In the genomic region with DNA sequence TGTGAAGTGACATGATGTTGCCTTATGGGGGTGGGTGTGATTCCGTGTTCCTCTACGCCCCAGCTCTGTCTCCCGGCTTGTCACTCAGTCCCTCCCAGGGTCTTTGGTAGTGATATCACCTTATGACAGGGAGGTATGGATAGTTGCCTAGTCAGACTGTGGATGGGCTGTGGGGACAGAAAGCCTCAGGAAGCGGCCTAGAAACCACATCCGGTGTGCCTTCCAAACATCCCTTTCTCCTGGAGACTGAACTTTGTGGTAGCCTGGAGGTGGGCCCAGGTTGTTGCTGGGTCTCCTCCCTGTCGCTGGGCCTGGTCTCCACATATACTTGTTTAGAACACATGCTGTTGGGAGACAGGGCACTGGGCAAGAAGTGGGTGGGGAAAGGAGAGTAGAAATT, we compare ENCODE assay signal across 8 mouse cellular contexts. TPM values are rescaled to one million over a fixed set of nuclear protein-coding genes. Genes with fewer than 3 reads are reported as not detected.
DNase-seq lines count a peak whose midpoint lies in the region; ATAC-seq and TF ChIP-seq lines count a peak whose summit lies in the region.

No protein-coding gene starts in this region.

- H3K4me1 ChIP-seq in hindbrain, postnatal 0 days (ENCODE audit: insufficient read depth, low read length) = no peaks in the 10 kb centered on the region
- H3K4me1 ChIP-seq in hindbrain, embryonic 14.5 days (replicated peaks; ENCODE audit: control insufficient read depth, insufficient read depth, low read length) = 0 out of 2 replicates have a peak, but pooled peaks cover 3% of the 10 kb centered on the region
- H3K4me1 ChIP-seq in brown adipose tissue, adult 24 weeks (ENCODE audit: control insufficient read depth, insufficient read depth, insufficient read length, low read length) = peaks cover 5% of the 10 kb centered on the region; the same call in 1 of the 2 replicates
- peaks cover 55% of the 10 kb centered on the region for H3K4me1 ChIP-seq in liver, embryonic 13.5 days (replicated peaks)
- H3K4me1 ChIP-seq in forebrain, embryonic 15.5 days = peaks cover 7% of the 10 kb centered on the region

- 81% methylated on average over 6 of the region's 6 CpGs for WGBS in hindbrain, postnatal 0 days
- WGBS in hindbrain, embryonic 14.5 days = 91% methylated on average over 6 of the region's 6 CpGs
- WGBS in liver, embryonic 13.5 days (ENCODE audit: insufficient replicate concordance) = 34% methylated on average over 6 of the region's 6 CpGs
- 84% methylated on average over 6 of the region's 6 CpGs for WGBS in forebrain, embryonic 15.5 days

- TF ChIP-seq CTCF in hindbrain, postnatal 0 days (IDR thresholded peaks at IDR 0.05; ENCODE audit: low read depth) = no peak

- H3K27me3 ChIP-seq in hindbrain, postnatal 0 days (ENCODE audit: insufficient read depth, low read length) = no peaks in the 10 kb centered on the region
- H3K27me3 ChIP-seq in hindbrain, embryonic 14.5 days (ENCODE audit: control insufficient read depth, insufficient read depth, low read length) = peaks cover 25% of the 10 kb centered on the region
- no peaks in the 10 kb centered on the region for H3K27me3 ChIP-seq in liver, embryonic 13.5 days
- peaks cover 34% of the 10 kb centered on the region for H3K27me3 ChIP-seq in forebrain, embryonic 15.5 days

- no peaks in the 10 kb centered on the region for H3K36me3 ChIP-seq in hindbrain, postnatal 0 days (ENCODE audit: insufficient read depth, low read length)
- no peaks in the 10 kb centered on the region for H3K36me3 ChIP-seq in hindbrain, embryonic 14.5 days (replicated peaks; ENCODE audit: control insufficient read depth, insufficient read depth)
- no peaks in the 10 kb centered on the region for H3K36me3 ChIP-seq in liver, embryonic 13.5 days
- no peaks in the 10 kb centered on the region for H3K36me3 ChIP-seq in forebrain, embryonic 15.5 days

- H3K9me3 ChIP-seq in hindbrain, postnatal 0 days (ENCODE audit: low read length) = no peaks in the 10 kb centered on the region
- H3K9me3 ChIP-seq in hindbrain, embryonic 14.5 days (ENCODE audit: control insufficient read depth, low read length) = no peaks in the 10 kb centered on the region
- no peaks in the 10 kb centered on the region for H3K9me3 ChIP-seq in liver, embryonic 13.5 days (replicated peaks)
- H3K9me3 ChIP-seq in forebrain, embryonic 15.5 days = no peaks in the 10 kb centered on the region

- H3K27ac ChIP-seq in hindbrain, postnatal 0 days = no peak overlapping the region
- no peak overlapping the region for H3K27ac ChIP-seq in hindbrain, embryonic 14.5 days
- H3K27ac ChIP-seq in brown adipose tissue, adult 24 weeks (replicated peaks; ENCODE audit: low read depth, low read length) = no peak overlapping the region
- H3K27ac ChIP-seq in liver, embryonic 13.5 days = peak overlapping the region; percentile 26
- H3K27ac ChIP-seq in forebrain, embryonic 15.5 days (replicated peaks) = no peak overlapping the region

- DNase-seq in hindbrain, postnatal 0 days (ENCODE audit: low spot score) = no peak
- no peak for DNase-seq in hindbrain, embryonic 14.5 days (ENCODE audit: low spot score)
- peak; percentile 38 for DNase-seq in CD4-positive, CD25-positive, alpha-beta regulatory T cell, adult 2 months (ENCODE audit: low read depth, low spot score)
- no peak for DNase-seq in liver, embryonic 13.5 days
- DNase-seq in spleen, postnatal 4 days (ENCODE audit: low spot score in 2 of 2) = no peak

- H3K9ac ChIP-seq in hindbrain, postnatal 0 days (replicated peaks; ENCODE audit: low read length) = no peak overlapping the region
- no peak overlapping the region for H3K9ac ChIP-seq in hindbrain, embryonic 14.5 days
- peak overlapping the region; percentile 66; the same call in 1 of the 2 replicates for H3K9ac ChIP-seq in liver, embryonic 13.5 days
- H3K9ac ChIP-seq in forebrain, embryonic 15.5 days (replicated peaks) = no peak overlapping the region

- 0 out of 2 replicates have a peak overlapping the region, but pooled peaks have one; percentile 47 for H3K4me2 ChIP-seq in hindbrain, postnatal 0 days (ENCODE audit: low read depth, low read length)
- H3K4me2 ChIP-seq in hindbrain, embryonic 14.5 days (replicated peaks) = no peak overlapping the region
- H3K4me2 ChIP-seq in liver, embryonic 13.5 days = peak overlapping the region; percentile 75
- no peak overlapping the region for H3K4me2 ChIP-seq in forebrain, embryonic 15.5 days (replicated peaks)

- ATAC-seq in hindbrain, postnatal 0 days = no peak
- no peak for ATAC-seq in hindbrain, embryonic 14.5 days (ENCODE audit: low FRiP score)
- no peak; the same call in 1 of the 2 replicates for ATAC-seq in liver, embryonic 13.5 days (ENCODE audit: low read depth)
- no peak for ATAC-seq in forebrain, embryonic 15.5 days (replicated peaks)
- no peak for ATAC-seq in activated CD4-positive, CD25-positive, alpha-beta regulatory T cell, adult 4 months

- H3K4me3 ChIP-seq in hindbrain, postnatal 0 days (ENCODE audit: low read length) = no peak overlapping the region
- H3K4me3 ChIP-seq in hindbrain, embryonic 14.5 days (replicated peaks; ENCODE audit: low read length) = no peak overlapping the region
- H3K4me3 ChIP-seq in brown adipose tissue, adult 24 weeks (ENCODE audit: insufficient read depth, low read depth, low read length) = peak overlapping the region; percentile 61; the same call in 1 of the 2 replicates
- H3K4me3 ChIP-seq in liver, embryonic 13.5 days (replicated peaks) = peak overlapping the region; percentile 59
- H3K4me3 ChIP-seq in forebrain, embryonic 15.5 days = no peak overlapping the region

RNA-seq across cellular contexts. Expression of gene Pde4a, which starts 17.9 kb away (rescaled TPM):
- 41.3 and 45.0 TPM in 2 replicates for total RNA-seq in hindbrain, postnatal 0 days (2014; rRNA removed)
- 46.4 and 47.7 TPM in 2 replicates for polyA plus RNA-seq in hindbrain, postnatal 0 days (2015; fragmentation: Nextera tagmentation; extraction: Ambion mirVana)
- polyA plus RNA-seq in hindbrain, embryonic 14.5 days (2014; fragmentation: Nextera tagmentation; extraction: Ambion mirVana) = 28.8 and 35.5 TPM in 2 replicates
- 16.2 and 29.4 TPM in 2 replicates for polyA plus RNA-seq in brown adipose tissue, adult 24 weeks (2012; ENCODE audit: insufficient read depth, insufficient read length, missing spikeins)
- polyA plus RNA-seq in liver, embryonic 13.5 days (2015; fragmentation: Nextera tagmentation; extraction: Ambion mirVana) = 2.0 and 2.1 TPM in 2 replicates
- 23.7 and 25.9 TPM in 2 replicates for polyA plus RNA-seq in forebrain, embryonic 15.5 days (2015; fragmentation: Nextera tagmentation; extraction: Ambion mirVana)
- 1 to 10 TPM in 1 of 2 experiments, under 1 TPM in 1; 0.44 to 1.1 TPM for polyA plus RNA-seq in activated CD4-positive, CD25-positive, alpha-beta regulatory T cell, adult 4 months (2017; shearing (Covaris generic))

RNA-seq across cellular contexts. Expression of gene Cdc37, which starts 33.6 kb away (rescaled TPM):
- 20.1 and 21.4 TPM in 2 replicates for total RNA-seq in hindbrain, postnatal 0 days (2014; rRNA removed)
- 173 and 181 TPM in 2 replicates for polyA plus RNA-seq in hindbrain, postnatal 0 days (2015; fragmentation: Nextera tagmentation; extraction: Ambion mirVana)
- polyA plus RNA-seq in hindbrain, embryonic 14.5 days (2014; fragmentation: Nextera tagmentation; extraction: Ambion mirVana) = 192 and 215 TPM in 2 replicates
- polyA plus RNA-seq in brown adipose tissue, adult 24 weeks (2012; ENCODE audit: insufficient read depth, insufficient read length, missing spikeins) = 70.4 and 78.0 TPM in 2 replicates
- 170 and 200 TPM in 2 replicates for polyA plus RNA-seq in liver, embryonic 13.5 days (2015; fragmentation: Nextera tagmentation; extraction: Ambion mirVana)
- polyA plus RNA-seq in forebrain, embryonic 15.5 days (2015; fragmentation: Nextera tagmentation; extraction: Ambion mirVana) = 217 and 221 TPM in 2 replicates
- polyA plus RNA-seq in activated CD4-positive, CD25-positive, alpha-beta regulatory T cell, adult 4 months (2017; shearing (Covaris generic)) = 100 to 1,000 TPM; 102 to 129 TPM

RNA-seq across cellular contexts. Expression of gene Tyk2, which starts 52.4 kb away (rescaled TPM):
- total RNA-seq in hindbrain, postnatal 0 days (2014; rRNA removed) = 10.8 and 15.4 TPM in 2 replicates
- polyA plus RNA-seq in hindbrain, postnatal 0 days (2015; fragmentation: Nextera tagmentation; extraction: Ambion mirVana) = 5.7 and 6.2 TPM in 2 replicates
- 7.3 and 8.4 TPM in 2 replicates for polyA plus RNA-seq in hindbrain, embryonic 14.5 days (2014; fragmentation: Nextera tagmentation; extraction: Ambion mirVana)
- 3.8 and 4.1 TPM in 2 replicates for polyA plus RNA-seq in brown adipose tissue, adult 24 weeks (2012; ENCODE audit: insufficient read depth, insufficient read length, missing spikeins)
- 6.2 and 7.2 TPM in 2 replicates for polyA plus RNA-seq in liver, embryonic 13.5 days (2015; fragmentation: Nextera tagmentation; extraction: Ambion mirVana)
- 10.3 and 11.1 TPM in 2 replicates for polyA plus RNA-seq in forebrain, embryonic 15.5 days (2015; fragmentation: Nextera tagmentation; extraction: Ambion mirVana)
- 10 to 100 TPM; 30.0 to 60.9 TPM for polyA plus RNA-seq in activated CD4-positive, CD25-positive, alpha-beta regulatory T cell, adult 4 months (2017; shearing (Covaris generic))

RNA-seq across cellular contexts. Expression of gene Keap1, which starts 55.7 kb away (rescaled TPM):
- 74.9 and 98.9 TPM in 2 replicates for total RNA-seq in hindbrain, postnatal 0 days (2014; rRNA removed)
- 59.4 and 60.9 TPM in 2 replicates for polyA plus RNA-seq in hindbrain, postnatal 0 days (2015; fragmentation: Nextera tagmentation; extraction: Ambion mirVana)
- 39.3 and 43.6 TPM in 2 replicates for polyA plus RNA-seq in hindbrain, embryonic 14.5 days (2014; fragmentation: Nextera tagmentation; extraction: Ambion mirVana)
- 24.6 and 25.5 TPM in 2 replicates for polyA plus RNA-seq in brown adipose tissue, adult 24 weeks (2012; ENCODE audit: insufficient read depth, insufficient read length, missing spikeins)
- polyA plus RNA-seq in liver, embryonic 13.5 days (2015; fragmentation: Nextera tagmentation; extraction: Ambion mirVana) = 31.9 TPM in 2 replicates
- polyA plus RNA-seq in forebrain, embryonic 15.5 days (2015; fragmentation: Nextera tagmentation; extraction: Ambion mirVana) = 71.6 and 72.5 TPM in 2 replicates
- polyA plus RNA-seq in activated CD4-positive, CD25-positive, alpha-beta regulatory T cell, adult 4 months (2017; shearing (Covaris generic)) = 10 to 100 TPM; 16.9 to 30.0 TPM

Comparison
In these comparisons a context has a peak if more than half of its experiments do, and no peak if none do; other contexts are left out.
1. H3K4me2 ChIP-seq: peak in hindbrain, postnatal 0 days (single experiment) and liver, embryonic 13.5 days (single experiment); none in hindbrain, embryonic 14.5 days (single experiment) and forebrain, embryonic 15.5 days (single experiment).
2. H3K4me3 ChIP-seq: peak in brown adipose tissue, adult 24 weeks (single experiment) and liver, embryonic 13.5 days (single experiment); none in hindbrain, postnatal 0 days (single experiment), hindbrain, embryonic 14.5 days (single experiment) and forebrain, embryonic 15.5 days (single experiment).